Mouse (Mus musculus) hematopoietic stem cell, adult 5-6 weeks (primary cell): ENCODE results near the gene Slc37a2. TPM values are rescaled to one million over a fixed set of nuclear protein-coding genes. Genes with fewer than 3 reads are reported as not detected.

Source experiments
- ATAC-seq, 2 experiments: fragments of 125-278 bp in 1 of 2; replicated peaks in 1 of 2; 2 replicates each; pipeline ENCODE4 v1.8.0; 2016 to 2017; ENCODE audit warnings: inconsistent platforms in 2 of 2, mild to moderate bottlenecking in 2 of 2, moderate number of reproducible peaks in 2 of 2, low read depth in 1 of 2, moderate TSS enrichment in 1 of 2; ENCODE audit not compliant: low FRiP score in 2 of 2, poor library complexity in 2 of 2, severe bottlenecking in 2 of 2, insufficient read depth in 1 of 2, low TSS enrichment in 1 of 2
- total RNA-seq: library from RNA; stranded (forward); fragments of 172-1452, 232-1000 nt; gene quantifications from 2 replicates; pipeline ENCODE4 v1.2.3, GENCODE M21; 2017

Slc37a2 gene
- total RNA-seq, 1 experiment from 2014 or later = 0.55 TPM

GRCm38 (mm10) chr9:37230486-37231195, 24.9 kb downstream of the Slc37a2 start:
- ATAC-seq = peak; percentile 26 to 62; a peak in 3 of 4 replicates

DNA sequence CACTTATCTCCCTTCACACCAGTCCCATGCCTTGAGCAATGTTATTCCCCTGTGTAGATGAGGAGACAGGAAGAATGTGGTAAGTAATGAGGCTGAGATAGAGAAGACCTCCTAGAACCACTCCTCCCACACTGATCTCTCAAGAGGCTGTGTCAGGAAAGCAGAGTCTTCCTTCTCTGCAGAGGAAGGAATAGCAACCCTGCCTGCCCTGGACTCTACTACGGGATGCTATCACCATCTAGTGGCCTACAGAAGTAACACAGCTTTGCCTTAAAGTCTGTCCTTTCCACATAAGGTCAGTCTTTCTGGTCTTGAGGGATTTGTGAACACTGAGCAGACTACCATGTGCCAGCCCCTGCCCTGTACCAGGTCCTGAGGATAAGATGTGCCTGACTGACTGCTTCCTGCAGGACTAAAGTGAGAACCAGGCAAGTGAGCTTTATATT, 25.6 kb downstream of the Slc37a2 start:
- peak; percentile 83 to 85 for ATAC-seq

GRCm38 (mm10) chr9:37225581-37225980, 30.0 kb downstream of the Slc37a2 start:
- ATAC-seq = no peak

DNA sequence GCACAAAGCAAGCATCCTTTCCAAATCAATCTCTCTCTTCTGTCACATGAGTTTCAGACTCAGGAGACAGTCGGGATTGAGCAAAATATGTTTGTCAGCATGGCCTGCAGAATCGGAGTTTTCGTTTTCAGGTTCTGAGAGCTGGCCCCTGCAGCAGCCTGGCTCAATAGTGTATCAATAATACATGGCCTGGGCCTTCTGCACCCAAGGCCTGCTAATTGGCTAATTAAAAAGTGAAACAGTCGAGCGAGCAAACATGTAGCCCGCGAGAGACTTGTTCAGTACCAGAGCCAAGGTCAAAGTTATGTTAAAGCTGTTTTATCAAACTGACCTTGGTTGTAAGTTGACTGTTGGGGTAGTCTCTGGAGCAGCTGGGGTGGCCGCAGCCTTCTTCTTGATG, 34.8 kb downstream of the Slc37a2 start:
- no peak for ATAC-seq

DNA sequence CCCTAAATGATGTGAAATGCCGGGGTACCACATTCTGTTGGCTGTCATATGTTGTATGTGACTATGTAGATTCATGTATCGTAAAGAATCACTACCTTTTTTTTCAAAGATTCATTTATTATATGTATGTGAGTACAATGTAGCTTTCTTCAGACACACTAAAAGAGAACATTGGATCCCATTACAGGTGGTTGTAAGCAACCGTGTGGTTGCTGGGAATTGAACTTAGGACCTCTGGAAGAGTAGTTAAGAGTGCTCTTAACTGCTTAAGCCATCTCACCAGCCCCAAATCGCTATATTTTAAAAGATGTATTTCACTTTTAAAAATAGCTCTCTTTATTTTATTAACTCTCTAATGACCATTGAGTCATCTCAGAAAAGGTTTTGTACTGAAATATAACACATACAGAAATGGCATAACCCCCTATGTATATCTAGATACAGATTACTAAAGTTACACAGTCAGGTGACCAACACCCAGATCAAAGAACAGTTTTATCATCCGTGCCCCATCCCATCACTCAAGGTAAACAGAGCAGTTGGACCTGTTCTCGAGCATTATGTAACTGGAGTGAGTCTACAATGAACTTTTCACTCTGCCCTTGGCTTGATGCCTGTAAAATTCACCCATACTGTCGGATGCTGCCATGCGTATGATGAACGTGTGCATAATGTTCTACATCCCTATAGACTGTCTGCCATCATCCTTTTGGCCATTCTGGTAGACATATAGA, 41.0 kb downstream of the Slc37a2 start:
- ATAC-seq = no peak

GRCm38 (mm10) chr9:37213060-37213738, 42.3 kb downstream of the Slc37a2 start:
- ATAC-seq = no peak

- peak; percentile 100 for ATAC-seq
These were observed 47.6 kb downstream of the Slc37a2 start, which contains the start of gene Tmem218 for GRCm38 (mm10) chr9:37207929-37208411. TSS of gene Tmem218 (plus strand) at chr9:37208223.

- ATAC-seq = no peak
These were observed 51.7 kb downstream of the Slc37a2 start for GRCm38 (mm10) chr9:37203884-37204283.

DNA sequence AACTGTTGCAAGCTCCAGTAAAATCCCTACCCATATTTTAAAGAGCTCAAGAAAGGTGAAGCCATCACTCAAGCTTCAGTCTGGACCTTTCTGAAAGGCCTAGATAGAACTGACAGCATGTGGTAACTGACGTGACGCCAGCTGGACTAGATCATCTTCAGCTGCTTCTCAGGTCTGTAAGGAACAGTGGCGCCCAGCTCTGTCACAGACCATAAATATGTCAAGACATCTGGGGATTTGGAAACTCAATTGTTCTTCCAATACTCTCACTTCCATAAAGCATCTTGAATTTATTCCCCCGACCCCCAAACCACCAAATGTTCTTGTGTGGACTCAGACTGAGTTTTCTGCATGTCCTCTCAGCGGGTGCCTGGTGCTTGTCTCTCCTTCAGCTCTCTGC, 55.1 kb downstream of the Slc37a2 start:
- no peak for ATAC-seq

- ATAC-seq = no peak
These were observed 58.5 kb downstream of the Slc37a2 start for GRCm38 (mm10) chr9:37197067-37197466.

DNA sequence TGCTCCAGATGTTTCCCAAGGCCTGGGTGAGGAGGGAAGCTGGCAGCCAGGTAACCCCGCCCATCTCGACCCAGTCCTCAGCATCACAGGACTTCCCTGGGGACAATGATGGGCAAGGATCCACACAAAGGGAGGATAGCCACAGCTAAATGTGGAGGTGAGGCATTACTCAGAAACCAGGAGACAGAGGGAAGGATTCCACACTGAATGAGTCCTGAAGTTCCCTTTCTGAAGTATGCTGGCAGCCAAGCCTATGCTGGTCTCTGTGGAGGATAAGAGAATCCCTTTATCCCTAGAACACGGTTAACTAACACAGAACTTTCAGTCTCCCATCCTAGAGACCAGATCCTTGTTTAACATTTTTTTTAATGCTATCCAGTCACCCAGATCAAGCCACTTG, 67.5 kb downstream of the Slc37a2 start:
- ATAC-seq = no peak

GRCm38 (mm10) chr9:37187407-37187806, 68.1 kb downstream of the Slc37a2 start:
- ATAC-seq = no peak

- no peak for ATAC-seq
These were observed 72.4 kb downstream of the Slc37a2 start for GRCm38 (mm10) chr9:37183176-37183575.

DNA sequence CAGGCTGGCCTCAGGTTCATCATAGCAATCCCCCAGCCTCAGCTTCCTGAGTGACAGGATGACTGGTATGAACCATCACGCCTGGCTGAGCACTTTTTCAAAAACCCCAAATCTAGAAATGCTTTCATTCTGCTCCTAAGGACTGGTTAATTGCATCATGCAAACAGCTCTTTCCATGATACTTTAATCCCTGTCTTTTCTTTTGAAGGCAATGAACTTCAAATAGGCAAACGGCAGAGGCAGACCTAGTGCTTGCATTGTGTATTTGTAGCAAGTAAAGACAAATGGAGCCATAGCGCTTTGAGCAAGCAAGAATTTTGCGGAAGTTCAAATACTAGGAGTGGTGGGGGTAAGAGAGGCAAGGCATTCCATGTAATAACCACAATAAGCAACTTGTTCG, 73.9 kb downstream of the Slc37a2 start:
- ATAC-seq = no peak

- no peak for ATAC-seq
These were observed 75.9 kb downstream of the Slc37a2 start for GRCm38 (mm10) chr9:37179596-37179995.

- ATAC-seq = no peak
These were observed 76.6 kb downstream of the Slc37a2 start for GRCm38 (mm10) chr9:37178911-37179310.
